Mouse (Mus musculus) Patski (cell line): ENCODE measurements at regions not wholly inside any gene's neighbourhood (a gene's known extent, or its start where the extent isn't known, plus 50 kb on each side); places are given as distances from the start of the nearest gene placed in this dataset.
"Not testable (repeated sequence)": the region's sequence is repeated elsewhere in the genome, so short reads cannot be mapped to it uniquely, and the experiment has no call there.

ENCODE experiments used
- ATAC-seq: fragments of 100-300 bp; one replicate; pipeline ENCODE4 v1.8.0; 2021
- CTCF ChIA-PET: fragments of 350-600 bp; sonication (Branson Sonifier 250); formaldehyde crosslinking; loops from one replicate; lab custom pipeline; 2022; ENCODE audit warnings: inconsistent platforms; lab: Charles Lee
- POLR2A ChIA-PET: fragments of 350-600 bp; sonication (Branson Sonifier 250); formaldehyde crosslinking; loops from one replicate; lab custom pipeline; 2022; ENCODE audit warnings: antibody characterized with exemption, inconsistent platforms; lab: Charles Lee
- DNase-seq: peaks from one replicate; pipeline ENCODE4 v3.0.0-alpha.2; 2011; ENCODE audit warnings: low read depth, low spot score
- H3K27me3 ChIP-seq: fragments of 371-371 bp; one replicate; pipeline ENCODE4 v1.5.1; 2021
- CTCF ChIP-seq: fragments of 100-300 bp; IDR thresholded peaks from one replicate; pipeline ENCODE4 v1.5.1; 2021
- in situ Hi-C: fragments of 300-500 bp; cut with MboI; formaldehyde crosslinking; loops from 3 replicates; pipeline ENCODE4 v1.11.1; 2018; ENCODE audit warnings: low pct_unique_long_range_greater_than_20kb, mixed read lengths

DNA sequence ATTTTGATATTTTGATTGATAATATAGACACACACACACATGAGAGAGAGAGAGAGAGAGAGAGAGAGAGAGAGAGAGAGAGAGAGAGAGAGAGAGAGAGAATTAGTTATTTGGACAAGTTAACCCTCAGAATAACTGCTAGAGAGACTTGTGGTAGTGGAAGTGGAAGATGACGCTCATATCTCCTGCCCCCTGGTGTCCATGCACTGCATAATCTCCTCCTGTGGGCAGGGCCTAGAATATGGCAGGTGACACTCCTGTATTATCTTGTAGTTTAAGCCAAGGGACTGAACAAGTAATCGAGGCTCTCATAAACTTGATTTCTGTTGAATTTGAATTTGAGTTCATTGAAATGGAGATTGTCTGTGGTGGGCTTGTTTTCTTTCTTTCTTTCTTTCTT is 663.5 kb upstream of the Olfr1507 start:
- CTCF ChIA-PET, H3K27me3 ChIP-seq, DNase-seq, in situ Hi-C loops, POLR2A ChIA-PET, ATAC-seq: not testable (repeated sequence)

DNA sequence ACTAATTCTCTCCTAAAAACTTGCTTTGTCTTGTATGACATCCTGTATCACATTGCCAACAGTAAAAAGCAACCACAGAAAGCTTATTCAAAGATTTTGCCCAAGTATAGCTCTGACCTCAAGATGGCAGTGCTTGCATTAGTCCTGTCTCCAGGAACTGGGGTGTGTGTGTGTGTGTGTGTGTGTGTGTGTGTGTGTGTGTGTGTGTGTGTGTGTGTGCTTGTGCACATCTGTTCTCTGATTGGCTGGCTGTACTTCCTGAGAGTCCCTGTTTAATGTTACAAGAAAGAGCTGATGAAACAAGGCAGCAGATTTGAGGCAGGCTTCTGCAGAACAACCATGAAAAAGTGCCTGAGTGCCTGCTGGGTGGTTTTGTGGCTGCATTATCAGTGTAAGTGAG is 639.2 kb upstream of the Olfr1507 start:
- ATAC-seq, DNase-seq, POLR2A ChIA-PET, in situ Hi-C loops, H3K27me3 ChIP-seq, CTCF ChIA-PET: not testable (repeated sequence)

DNA sequence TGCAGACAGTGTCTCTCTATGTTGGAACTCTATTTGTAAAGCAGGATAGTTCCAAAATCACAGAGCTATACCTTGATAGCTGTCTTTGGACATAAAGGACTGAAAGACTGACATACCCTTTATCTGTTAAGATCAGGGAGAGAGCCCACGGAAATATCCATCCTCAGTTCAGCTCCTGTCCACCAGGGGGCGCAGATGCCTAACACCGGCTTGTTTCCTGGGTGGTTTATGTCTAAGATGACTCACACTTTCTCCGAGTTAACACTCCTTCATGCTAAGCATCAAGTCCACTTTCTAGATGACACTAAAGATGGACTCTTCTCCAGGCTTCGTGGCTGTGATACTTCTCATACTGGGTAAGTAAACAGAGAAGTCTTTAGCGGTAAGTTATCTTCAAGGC is 636.8 kb upstream of the Olfr1507 start:
- DNase-seq, CTCF ChIA-PET, POLR2A ChIA-PET, ATAC-seq, in situ Hi-C loops, H3K27me3 ChIP-seq: not testable (repeated sequence)

DNA sequence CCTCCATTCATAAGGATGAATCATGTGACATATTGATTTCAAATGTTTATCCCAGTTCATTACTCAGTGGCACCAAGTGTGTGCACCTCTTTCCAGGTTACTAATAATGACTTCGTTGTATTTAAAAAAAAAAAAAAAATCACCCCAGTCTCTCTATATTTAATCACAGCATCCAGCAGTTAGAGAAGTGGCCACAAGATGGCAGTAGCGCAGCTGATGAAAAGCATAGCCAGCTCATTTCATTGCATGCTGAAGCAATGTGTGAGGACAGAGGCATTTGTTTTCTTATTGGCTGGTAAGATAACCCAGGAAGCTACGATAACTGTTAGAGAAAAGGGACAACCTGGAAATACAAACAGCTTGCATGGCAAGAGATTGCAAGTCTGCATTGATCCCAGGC is 626.2 kb upstream of the Olfr1507 start:
- CTCF ChIA-PET, in situ Hi-C loops, H3K27me3 ChIP-seq, POLR2A ChIA-PET, DNase-seq, ATAC-seq: not testable (repeated sequence)
- peak; percentile 36 for TF ChIP-seq CTCF

DNA sequence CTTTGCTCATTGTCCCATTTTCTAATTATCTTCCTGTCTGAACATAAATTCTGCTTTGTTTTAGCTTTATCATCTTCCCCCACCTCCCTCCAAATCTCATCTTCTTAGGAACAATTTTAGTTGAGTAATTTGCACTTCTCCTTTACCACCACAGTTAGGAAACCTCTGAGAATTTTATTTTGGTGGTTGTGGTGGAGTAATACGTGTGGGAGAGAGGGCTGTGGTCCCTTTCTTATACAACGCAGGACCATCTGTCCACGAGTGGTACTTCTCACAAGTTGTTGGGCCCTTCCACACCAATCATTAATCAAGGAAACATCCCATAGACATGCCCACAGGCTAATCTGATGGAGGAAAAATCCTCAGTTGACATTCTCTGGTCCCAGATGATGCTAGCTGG is 614.2 kb upstream of the Olfr1507 start:
- DNase-seq, POLR2A ChIA-PET, CTCF ChIA-PET, ATAC-seq, H3K27me3 ChIP-seq, in situ Hi-C loops: not testable (repeated sequence)

DNA sequence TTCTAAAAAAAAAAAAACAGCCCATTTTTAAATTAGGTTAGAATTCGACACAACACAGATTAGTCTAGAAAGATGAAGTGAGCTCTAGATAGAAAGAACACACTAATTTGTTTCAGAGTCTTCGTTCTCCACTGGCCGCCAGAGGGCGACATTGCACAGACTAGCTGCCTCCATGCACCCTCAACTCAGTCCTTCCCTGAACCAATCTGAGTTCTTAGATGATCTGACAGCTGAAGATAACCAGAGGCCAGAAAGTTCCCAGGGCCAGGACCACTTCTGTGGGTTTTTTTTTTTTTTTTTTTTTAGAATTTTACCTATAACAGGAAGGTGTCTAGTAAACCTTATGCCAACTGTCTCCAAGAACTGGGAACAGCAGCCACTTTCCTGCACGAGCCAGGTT is 605.8 kb upstream of the Olfr1507 start:
- CTCF ChIA-PET, DNase-seq, POLR2A ChIA-PET, H3K27me3 ChIP-seq, ATAC-seq, in situ Hi-C loops: not testable (repeated sequence)

DNA sequence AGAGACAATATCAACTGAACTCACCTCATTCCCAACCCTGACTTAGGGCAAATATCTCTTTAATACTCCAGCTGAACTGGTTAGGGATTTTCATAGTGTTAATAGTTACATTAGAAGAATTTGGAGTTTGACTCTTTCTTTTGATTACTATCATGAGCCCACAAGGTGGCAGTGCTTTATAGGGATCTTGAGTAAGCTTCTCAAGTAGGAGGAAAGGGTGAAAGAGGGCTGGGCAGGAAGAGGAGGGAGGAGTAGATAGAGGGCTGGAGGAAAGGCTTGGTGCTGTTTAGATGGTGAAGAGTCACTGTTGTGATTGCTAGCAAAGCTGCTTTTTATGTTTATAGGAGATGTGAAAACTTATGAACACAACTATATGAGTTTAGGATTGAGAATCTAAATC is 595.4 kb upstream of the Olfr1507 start:
- POLR2A ChIA-PET, ATAC-seq, H3K27me3 ChIP-seq, in situ Hi-C loops, DNase-seq, CTCF ChIA-PET: not testable (repeated sequence)

DNA sequence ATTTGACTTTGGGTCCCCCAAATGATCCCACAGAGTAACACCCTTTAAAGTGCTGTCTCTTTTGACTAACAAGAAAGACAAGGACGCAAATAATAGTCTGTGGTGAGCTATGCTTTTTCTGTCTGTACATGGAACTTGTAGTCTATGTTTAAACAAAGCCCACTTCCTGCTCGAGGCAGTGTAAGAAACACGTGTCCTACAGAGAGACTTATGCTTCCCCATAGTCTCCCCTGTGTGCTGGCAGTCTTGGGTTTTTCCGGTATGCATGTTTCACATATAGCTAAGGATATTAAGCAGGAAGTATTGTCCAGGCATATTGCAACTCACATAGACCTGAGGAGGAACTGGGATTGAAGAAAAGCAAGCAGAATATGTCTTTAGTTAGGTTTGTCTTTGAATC is 586.3 kb upstream of the Olfr1507 start:
- DNase-seq, in situ Hi-C loops, ATAC-seq, POLR2A ChIA-PET, H3K27me3 ChIP-seq, CTCF ChIA-PET: not testable (repeated sequence)

DNA sequence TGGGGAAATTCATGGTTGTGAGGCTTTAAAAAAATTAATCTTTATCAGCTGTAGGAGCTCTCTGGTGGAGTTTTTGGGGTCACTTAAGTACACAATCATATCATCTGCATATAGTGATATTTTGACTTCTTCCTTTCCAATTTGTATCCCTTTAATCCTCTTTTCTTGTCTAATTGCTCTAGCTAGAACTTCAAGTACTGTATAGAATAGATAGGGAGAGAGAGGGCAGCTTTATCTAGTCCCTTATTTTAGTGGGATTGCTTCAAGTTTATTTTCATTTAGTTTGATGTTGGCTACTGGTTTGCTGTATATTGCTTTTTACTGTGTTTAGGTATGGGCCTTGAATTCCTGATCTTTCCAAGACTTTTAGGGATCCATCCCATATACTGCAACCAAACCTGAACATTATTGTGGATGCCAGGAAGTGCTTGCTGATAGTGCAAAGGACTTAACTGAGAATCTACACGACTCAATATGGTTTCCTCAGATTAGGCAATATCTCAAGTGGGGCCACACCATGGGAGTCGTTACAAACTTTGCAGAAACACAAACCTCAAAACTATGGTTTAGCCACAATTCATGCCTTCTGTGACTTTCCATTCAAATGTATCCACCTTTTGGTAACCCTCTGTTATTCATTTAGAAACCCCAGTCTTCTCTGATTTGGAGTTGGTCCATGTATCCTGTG is 585.6 kb upstream of the Olfr1507 start:
- CTCF ChIA-PET, POLR2A ChIA-PET, H3K27me3 ChIP-seq, ATAC-seq, in situ Hi-C loops, DNase-seq: not testable (repeated sequence)

DNA sequence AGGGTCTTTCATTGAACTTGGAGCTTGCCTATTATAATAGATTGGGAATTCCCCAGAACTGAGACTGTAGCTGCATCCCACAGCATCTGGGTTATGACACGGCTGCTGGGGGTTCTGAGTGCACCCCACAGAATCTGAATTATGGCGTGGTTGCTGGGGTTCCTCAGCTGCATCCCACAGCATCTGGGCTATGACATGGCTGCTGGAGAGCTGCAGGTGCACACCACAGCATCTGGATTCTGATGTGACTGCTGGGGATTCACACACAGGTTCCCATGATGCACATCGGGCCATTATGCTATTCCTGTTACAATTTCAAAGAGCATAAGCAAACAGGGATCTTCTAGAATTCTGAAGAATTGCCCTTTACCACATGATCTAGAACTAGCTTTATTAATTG is 585.0 kb upstream of the Olfr1507 start:
- ATAC-seq, POLR2A ChIA-PET: not testable (repeated sequence)

DNA sequence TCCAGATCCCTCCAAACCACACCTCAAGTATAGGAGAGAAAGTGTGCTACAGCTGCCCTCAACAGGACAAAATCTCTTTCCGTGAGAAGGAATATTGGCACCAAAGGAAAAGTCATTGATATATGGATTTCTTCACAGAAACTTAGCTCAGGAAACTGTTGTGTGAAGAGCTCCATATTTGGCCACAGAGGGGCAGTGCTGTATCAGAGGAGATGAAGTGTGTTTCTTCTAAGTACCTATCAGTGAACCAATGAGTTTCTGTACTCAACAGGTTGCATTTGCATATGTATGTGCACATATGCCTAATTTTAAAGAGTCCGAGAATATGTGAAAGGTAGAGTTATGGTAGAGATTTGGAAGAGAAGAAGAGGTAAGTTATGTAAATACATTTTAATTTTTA is 580.4 kb upstream of the Olfr1507 start:
- POLR2A ChIA-PET, H3K27me3 ChIP-seq, DNase-seq, CTCF ChIA-PET, ATAC-seq, in situ Hi-C loops: not testable (repeated sequence)

More for the DNA sequence above, 585.0 kb upstream of the Olfr1507 start:
- in situ Hi-C loops, CTCF ChIA-PET, H3K27me3 ChIP-seq, DNase-seq: not testable (repeated sequence)

DNA sequence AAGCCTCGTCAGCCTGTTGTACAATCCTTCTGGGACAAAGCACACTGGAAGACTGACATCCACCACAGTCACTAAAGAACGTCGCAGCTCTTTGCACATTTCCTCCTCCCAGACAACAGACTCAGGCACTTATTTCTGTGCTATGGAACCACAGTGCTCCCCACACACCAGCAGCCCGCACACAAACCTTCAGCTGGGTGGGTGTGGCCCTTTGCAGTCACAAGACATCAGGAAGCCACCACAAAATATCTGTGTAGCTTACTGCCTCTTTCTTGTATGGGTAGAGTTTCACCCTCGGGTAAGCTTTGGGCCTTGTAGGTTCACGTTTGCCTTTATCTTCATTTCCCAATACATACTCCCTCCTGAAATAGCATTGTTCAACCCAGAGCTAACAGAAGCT is 577.6 kb upstream of the Olfr1507 start:
- CTCF ChIA-PET, ATAC-seq, H3K27me3 ChIP-seq, POLR2A ChIA-PET, in situ Hi-C loops, DNase-seq: not testable (repeated sequence)

DNA sequence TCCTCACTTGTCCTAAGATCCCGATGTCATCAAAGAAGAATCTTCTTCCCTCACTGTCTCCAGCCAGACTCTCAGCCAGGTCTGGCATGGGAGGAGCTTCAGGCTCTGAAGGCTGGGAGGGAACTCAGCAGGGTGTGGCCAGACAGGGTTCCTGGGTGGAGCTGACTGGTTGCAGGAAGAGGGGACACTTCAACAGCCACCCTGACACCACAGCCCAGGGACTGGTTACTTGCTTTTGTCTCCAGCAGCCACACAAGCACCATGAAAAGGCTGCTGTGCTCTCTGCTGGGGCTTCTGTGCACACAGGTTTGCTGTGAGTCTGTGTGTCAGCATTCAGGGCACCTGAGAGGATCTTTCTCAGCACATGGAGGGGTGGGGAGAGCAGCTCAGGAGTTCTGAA is 577.0 kb upstream of the Olfr1507 start:
- DNase-seq, POLR2A ChIA-PET, H3K27me3 ChIP-seq, ATAC-seq, CTCF ChIA-PET, in situ Hi-C loops: not testable (repeated sequence)

DNA sequence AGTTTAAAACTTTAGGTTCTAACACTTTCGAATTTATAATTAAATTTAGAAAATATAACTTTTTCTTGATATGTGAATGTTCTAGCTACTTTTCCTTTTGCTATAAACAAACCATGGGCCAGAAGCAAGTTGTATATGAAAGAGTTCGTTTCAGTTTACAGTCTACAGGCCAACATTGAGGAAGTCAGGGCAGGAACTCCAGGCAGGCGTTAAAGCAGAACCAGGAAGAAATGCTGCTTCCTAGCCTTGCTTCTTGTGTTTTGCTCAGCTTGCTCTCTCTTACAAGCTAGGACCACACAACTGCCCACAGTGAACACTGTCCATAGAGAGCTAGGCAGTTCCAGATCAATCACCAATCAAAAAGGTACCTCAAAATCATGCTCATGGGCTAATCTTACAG is 558.9 kb upstream of the Olfr1507 start:
- DNase-seq, ATAC-seq, POLR2A ChIA-PET, CTCF ChIA-PET, in situ Hi-C loops, H3K27me3 ChIP-seq: not testable (repeated sequence)

DNA sequence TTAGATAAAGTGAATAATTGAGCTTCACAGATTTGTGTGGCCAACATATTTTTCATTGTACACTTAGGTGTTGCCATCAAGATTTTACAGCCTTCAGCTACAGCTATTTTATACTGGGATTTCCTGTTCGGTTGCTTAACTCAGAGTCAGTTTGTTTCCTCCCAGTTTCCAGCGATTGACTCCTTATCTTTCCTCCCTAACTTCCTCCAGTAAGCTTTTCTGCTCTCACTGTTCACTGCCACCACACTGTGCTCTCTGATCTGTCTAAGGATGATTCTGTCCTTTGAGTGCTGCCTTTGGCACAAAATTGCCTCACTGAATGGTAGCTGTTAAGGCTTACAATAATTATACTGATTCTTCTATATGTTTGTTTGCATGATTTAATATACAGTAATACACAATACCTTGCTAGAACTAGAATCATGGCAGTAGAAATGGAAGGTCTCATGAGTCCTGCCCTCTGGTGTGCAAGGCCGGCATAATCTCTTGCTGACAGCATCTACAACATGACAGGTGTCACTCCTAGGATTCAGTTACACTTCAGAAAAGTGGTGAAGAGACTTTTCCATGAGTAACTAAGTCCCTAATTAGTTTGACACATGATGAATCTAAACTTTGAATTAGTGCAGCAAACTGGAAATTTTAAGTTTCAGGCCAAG is 558.0 kb upstream of the Olfr1507 start:
- POLR2A ChIA-PET, ATAC-seq, DNase-seq, H3K27me3 ChIP-seq, CTCF ChIA-PET, in situ Hi-C loops: not testable (repeated sequence)
